Mouse (Mus musculus): Measurements from ENCODE around the gene Cldn3.
A peak's percentile ranks its signal among the peaks of the same experiment; 100 is the strongest.

The Cldn3 gene

GRCm38 (mm10) chr5:135007802-135008571 is 22.0 kb downstream of the Cldn3 start:
- peak; percentile 84 for DNase-seq

GRCm38 (mm10) chr5:135008671-135009589 is 22.9 kb downstream of the Cldn3 start, which contains the start of gene Abhd11:
Abhd11 (plus strand) TSS chr5:135009152.
- peak; percentile 99 for DNase-seq

- peak; percentile 93 for DNase-seq
Measured at GRCm38 (mm10) chr5:135009590-135010319, 23.7 kb downstream of the Cldn3 start.

- DNase-seq: peak; percentile 67
Measured at GRCm38 (mm10) chr5:135010320-135010709, 24.3 kb downstream of the Cldn3 start.

GRCm38 (mm10) chr5:135010841-135011743 is 25.1 kb downstream of the Cldn3 start:
- DNase-seq: peak; percentile 64

- DNase-seq: no peak
Measured at GRCm38 (mm10) chr5:135011809-135012613, 26.0 kb downstream of the Cldn3 start.

- peak; percentile 87 for DNase-seq
Measured at GRCm38 (mm10) chr5:135012671-135013441, 26.8 kb downstream of the Cldn3 start.

GRCm38 (mm10) chr5:135015497-135015896 is 29.5 kb downstream of the Cldn3 start:
- peak; percentile 90 for DNase-seq

- DNase-seq: no peak
Measured at GRCm38 (mm10) chr5:135016224-135016759, 30.3 kb downstream of the Cldn3 start.

GRCm38 (mm10) chr5:135021814-135022213 is 35.8 kb downstream of the Cldn3 start:
- peak; percentile 94 for DNase-seq

GRCm38 (mm10) chr5:135023344-135024173 is 37.5 kb downstream of the Cldn3 start, which contains the start of gene Stx1a:
Stx1a (plus strand) TSS chr5:135023482.
- DNase-seq: peak; percentile 26

- no peak for DNase-seq
Measured at GRCm38 (mm10) chr5:135024665-135025224, 38.7 kb downstream of the Cldn3 start.

- DNase-seq: no peak
Measured at GRCm38 (mm10) chr5:135025899-135026298, 39.9 kb downstream of the Cldn3 start.

GRCm38 (mm10) chr5:135029007-135029854 is 43.2 kb downstream of the Cldn3 start:
- DNase-seq: peak; percentile 72

GRCm38 (mm10) chr5:135032581-135032980 is 46.6 kb downstream of the Cldn3 start:
- no peak for DNase-seq

GRCm38 (mm10) chr5:135034593-135034992 is 48.6 kb downstream of the Cldn3 start:
- no peak for DNase-seq

GRCm38 (mm10) chr5:135035608-135036359 is 49.8 kb downstream of the Cldn3 start:
- no peak for DNase-seq

Measured in cerebellum, adult 9-10 months (tissue).